Mouse (Mus musculus) olfactory bulb, adult 2 months (tissue): ENCODE results near the gene Arhgap35.

ENCODE experiments used
- CTCF ChIP-seq: fragments of 200-500 bp; IDR thresholded peaks from 2 replicates; pipeline ENCODE4 v1.5.1; 2012; ENCODE audit warnings: low read depth, mild to moderate bottlenecking, low read length, moderate library complexity; ENCODE audit not compliant: insufficient read depth
- POLR2A ChIP-seq: fragments of 200-500 bp; IDR thresholded peaks from 2 replicates; pipeline ENCODE4 v1.6.1; 2012; ENCODE audit warnings: mild to moderate bottlenecking, low read depth, low read length, moderate library complexity; ENCODE audit not compliant: insufficient read depth

GRCm38 (mm10) chr7:16489948-16490347 is 124.8 kb downstream of the Arhgap35 start:
- TF ChIP-seq CTCF (no peak), POLR2A (no peak)
